Mouse (Mus musculus): ENCODE data around the gene Mpdu1.

DNA sequence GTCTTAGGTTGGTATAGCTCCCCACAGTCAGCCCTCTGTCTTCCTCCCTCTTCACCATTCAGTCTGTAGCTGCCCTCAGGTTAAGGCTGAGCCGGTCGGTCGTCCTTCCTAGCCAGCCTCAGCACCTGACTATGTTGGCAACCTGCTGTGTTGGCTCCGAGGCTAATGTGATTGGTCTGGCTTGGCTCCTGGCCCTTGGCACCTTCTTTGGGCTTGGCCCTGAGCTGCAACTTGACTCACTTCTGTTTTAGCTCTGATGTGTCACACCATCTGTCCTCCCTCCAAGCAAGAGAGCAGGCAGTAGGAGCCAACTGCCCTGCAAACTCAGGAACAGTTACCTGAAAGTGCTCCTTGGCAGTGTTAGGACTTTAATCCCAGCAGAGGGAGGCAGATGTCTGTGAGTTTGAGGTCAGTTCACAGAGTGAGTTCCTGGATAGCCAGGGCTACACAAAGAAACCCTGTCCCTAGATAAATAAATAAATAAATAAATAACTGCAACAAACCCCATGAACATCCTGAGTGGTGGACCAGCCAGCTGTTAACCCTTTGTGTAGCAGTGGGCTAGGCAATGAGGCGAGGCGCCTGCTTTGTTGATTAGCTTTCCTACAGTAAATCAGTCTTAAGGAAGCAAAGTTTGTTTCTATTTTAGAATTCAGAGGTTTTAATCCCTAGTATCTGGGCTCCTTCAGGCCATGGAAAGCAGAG, 44.5 kb upstream of the Mpdu1 start:
- TF ChIP-seq CTCF (IDR thresholded peaks at IDR 0.05; ENCODE audit: insufficient read depth, low read depth, low read length) (no peak), POLR2A (IDR thresholded peaks at IDR 0.05; ENCODE audit: insufficient read depth, low read depth, low read length) (no peak)

All from olfactory bulb, adult 2 months (tissue).